Mouse (Mus musculus) retina, embryonic 14.5 days (tissue): ENCODE measurements around the gene Rtcb.

Source experiments
- DNase-seq: peaks from one replicate; pipeline ENCODE4 v3.0.0-alpha.2; 2015; ENCODE audit warnings: low spot score

The Rtcb gene

DNA sequence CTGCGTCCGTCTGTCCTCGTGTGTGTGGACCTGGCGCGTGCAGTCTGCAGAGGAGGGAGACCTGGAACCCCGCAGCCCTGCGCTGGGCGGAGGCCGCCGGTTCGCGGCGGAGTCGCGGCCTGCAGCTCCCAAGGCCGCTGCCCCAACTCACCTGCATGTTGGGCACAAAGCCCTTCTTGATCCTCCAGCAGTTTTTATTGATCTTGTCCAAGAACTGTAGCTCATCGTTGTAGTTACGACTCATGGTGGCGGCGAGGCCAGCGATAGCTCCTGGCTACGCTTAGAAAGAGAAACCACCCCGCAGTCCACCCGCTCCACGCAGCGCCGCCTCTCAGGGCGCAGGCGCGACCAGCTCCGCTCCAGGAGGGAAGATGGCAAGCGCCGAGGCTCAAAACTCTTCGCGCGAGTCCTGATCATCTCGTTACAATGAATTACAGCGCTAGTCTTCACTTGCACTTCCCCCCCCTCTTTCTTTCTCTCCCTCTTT is at the start of gene Rtcb:
Gene Rtcb, minus strand, starts transcription at position 360 of the 487 bp plus-strand sequence.
- DNase-seq = peak; percentile 97

DNA sequence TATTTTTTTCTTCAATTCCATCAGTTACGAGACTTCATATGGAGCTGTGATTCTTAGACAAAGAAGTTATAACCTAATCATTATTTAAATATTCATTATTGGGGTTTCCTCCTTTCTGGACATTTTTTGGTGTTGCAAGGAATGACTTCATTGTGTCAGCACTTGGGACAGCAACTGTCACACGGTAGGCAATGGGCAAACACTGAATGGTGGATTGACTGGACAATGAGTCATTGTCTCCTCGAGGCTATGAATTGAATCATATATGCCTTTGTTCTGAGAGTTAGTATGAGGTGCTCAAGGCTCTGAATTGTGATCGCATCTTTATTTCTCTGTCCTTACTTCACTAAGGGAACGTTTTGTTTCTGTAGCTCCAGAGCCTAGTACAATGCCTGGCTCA is 48.8 kb upstream of the Rtcb start:
- DNase-seq = no peak

DNA sequence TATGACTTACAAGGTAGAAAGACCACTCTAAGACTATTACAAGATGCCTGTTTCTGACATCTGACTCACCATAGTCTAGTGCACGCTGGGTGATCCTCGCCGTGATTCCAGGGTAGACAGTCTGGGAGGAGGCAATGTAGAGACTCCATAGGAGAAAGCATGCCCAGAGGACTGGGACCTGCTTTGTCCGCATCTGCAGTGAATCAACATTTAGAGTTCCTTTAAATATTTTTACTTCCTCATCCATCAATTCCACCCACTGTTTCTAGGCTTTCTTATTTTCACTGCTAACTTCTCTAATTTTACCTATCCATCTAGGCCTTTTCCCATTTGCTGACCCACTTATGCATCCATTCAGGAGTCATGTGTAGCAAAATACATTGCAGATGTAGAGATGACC is 42.8 kb upstream of the Rtcb start:
- DNase-seq = no peak

DNA sequence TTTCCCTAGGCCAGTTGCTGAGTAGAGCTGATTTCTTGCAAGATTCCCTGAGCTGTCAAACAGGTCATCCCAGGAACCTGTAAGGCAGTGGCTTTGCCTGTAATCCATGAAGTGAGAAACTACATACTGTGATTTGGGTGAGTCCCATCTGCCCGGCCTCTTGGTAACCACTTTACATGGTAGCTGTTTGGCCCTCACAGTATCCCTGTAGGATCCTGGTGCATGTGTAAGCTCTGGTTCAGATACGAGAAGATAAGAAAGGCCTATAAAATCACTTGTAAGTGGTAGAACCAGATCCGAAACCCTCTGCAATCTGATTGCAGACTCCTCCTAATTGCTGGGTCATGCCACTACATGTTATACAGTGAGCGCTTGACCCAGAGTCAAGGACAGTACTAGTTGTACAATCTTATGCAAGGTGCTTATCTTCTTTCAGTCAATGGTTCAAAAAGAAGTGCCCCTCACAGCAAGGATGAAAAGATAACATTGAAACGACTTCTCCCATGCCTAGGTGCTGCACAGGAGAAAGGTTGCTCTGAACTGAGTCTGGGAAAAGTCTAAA is 37.0 kb upstream of the Rtcb start:
- DNase-seq = no peak

DNA sequence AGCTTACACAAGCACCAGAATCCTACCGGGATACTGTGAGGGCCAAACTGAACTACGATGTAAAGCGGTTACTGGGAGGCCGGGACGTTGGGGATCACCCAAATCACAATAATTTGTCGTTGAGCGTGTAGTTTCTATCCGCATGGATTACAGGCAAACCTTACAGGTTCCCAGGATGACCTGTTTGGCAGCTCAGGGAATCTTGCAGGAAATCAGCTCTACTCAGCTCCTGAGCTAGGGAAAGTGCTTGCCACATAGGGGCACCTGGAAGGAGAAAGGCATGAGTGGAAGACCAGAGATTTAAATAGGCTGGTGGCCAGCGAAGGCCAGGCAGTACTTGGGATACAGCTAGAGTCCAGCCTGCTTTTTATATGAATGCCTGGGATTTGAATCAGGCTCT is 36.2 kb upstream of the Rtcb start:
- DNase-seq = no peak

DNA sequence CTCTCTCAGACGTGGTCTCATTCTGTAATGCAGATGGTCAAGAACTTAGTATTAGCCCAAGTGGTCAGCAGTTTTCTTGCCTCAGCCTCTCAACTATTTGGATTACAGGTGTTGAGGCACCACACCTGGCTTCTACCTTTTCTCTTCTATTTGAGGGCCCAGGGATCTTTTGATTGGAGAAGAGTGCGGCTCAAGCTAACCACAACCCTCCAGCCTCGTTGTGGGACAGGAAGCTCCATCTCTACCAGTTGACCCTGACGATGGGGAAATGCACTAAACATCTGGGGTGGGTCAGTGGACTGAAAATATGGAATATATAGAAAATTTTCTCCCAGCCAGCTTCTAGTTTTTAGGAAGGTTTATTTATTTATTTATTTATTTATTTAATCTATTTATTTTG is 34.8 kb upstream of the Rtcb start:
- DNase-seq = no peak

DNA sequence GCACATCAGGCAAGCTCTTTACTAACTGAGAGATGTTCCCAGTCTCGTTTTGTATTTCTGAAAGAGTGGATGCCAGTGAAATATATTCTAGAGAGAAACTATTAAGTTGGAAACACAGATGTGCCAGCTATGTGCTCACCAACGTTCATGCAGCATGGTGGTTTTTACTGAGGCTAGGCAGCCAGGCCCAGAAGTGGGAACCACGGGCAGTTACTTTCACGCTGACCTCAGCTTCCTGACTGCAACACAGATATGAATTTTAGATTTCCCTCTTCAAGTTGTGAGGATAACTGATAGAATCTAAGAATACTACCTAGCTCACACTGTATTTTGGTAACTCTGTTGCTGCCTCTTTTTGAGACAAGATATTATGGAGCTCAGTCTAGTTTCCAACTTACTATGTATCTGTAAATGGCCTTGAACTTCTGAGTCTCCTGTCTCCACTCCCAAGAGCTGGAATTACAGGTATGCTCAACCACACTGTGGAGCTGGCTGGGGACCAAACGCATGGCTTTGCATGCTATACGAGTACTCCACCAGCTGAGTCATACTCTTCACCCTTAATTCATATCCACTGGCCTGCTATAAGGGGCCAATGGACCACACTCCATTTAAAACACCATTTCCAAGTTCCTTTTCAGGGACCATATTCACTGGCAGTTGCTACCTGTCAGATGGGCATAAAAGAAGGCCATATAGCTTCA is 31.9 kb upstream of the Rtcb start:
- DNase-seq = no peak

DNA sequence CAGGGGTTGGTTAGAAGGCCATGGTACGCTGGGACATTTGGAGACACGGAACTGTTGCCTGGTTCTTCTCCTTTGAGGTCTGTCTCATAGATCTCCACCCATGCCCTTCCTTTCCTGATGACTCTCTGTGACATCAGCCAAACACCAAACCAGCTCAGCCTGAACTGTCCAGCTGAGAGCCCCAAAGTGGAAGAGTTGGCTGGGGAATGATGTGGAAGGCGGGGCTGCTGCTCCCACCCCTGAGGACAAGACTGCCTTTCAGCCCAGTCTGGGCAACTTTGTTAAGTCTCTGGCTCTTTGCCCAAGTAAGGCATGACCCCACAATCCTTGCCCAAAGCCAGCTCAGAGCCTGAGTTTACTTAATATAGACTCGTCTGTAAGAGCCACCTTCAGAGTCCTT is 15.3 kb upstream of the Rtcb start:
- no peak for DNase-seq

DNA sequence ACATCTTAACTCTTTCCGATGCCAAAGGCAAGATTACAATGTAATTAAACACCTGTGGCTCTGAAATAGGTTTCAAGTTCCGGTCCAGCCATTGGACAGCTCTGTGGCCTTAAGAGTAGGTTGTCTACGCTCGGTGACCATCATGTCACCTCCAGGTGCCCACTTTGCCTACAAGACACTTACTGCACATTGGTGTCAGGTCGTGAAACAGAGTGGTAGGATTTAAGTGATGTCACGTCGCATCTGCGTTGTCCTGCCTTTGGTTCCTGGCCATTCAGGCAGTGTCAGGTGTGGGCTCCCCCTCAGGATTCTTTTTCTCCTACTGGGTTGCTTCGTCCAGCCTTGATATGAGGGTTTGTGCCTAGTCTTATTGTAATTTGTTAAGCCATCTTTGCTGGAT is 14.2 kb upstream of the Rtcb start:
- no peak for DNase-seq

DNA sequence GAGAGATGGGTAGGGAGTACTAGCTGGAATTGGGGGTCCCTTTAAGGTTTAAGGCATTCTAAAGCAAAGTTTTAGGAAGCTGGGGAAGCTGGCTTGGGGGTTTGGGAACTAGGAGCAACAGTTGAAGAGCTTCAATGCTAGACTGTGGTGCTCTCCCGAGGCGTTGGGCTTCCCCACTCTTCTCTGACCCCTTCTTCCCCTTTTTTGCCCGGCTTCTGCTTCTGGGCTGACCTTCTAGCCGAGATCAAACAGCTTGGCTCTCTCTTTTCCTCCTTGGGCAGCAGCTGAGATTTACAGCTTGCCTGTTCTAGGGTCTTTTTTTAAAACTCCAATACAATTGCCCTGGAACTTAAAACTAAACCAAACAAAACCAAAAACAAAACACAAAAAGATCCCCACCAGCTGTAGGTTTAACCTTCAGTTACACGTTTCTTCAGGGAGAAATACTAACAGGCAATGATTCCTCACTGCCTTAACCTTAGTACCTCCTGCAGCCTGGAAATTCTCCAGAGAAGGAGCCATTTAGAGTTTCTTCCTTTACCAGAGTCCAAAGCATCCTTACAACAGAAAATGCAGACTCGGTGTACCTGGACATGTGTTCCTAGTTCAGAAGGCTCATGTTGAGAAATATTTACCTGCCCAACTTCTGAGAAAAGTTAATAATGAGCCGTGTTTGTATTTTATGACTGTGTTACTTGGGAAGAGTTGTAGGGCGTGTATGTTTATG is 12.4 kb upstream of the Rtcb start:
- no peak for DNase-seq

DNA sequence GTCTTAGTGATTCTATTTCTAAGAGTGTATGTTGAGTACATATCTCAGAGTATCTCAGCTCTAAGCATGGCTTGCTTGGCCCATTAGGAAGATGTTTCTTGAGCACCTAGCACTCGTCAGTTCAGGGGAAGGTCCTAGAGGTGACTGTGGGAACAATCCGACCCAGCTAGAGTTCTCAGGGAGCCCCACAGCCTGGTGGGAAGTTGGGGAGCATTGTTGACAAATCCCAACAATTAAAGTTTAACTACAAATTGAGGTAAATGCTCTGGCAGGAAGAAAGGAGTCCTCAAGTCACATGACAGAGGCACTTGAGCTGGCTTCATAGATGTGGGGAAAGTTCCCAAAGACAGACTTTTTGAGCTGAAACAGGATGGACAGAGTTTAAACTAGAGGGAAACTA is 11.1 kb upstream of the Rtcb start:
- no peak for DNase-seq

DNA sequence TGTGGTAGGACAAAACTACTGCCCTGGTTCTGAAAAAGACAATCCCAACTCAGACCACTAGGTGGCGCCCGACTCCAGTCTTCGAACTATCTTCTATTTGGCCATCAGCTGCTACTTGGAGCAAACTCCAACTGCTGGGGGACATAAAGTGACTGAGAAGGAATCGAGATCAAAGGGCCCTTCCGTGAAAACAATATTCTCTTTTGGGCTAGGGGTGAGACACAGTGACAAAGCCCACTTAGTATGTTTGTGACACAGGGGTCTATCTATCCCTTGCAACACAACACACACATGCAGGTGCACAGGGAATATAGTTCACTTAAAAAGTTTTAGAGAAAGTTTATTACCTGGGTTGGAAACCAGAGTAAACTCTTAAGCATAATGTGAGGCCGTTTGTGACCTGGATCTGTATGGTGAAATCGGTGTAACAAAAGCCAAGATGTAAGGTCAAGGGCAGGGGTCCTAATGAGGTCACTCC is 10.6 kb upstream of the Rtcb start:
- peak; percentile 87 for DNase-seq

DNA sequence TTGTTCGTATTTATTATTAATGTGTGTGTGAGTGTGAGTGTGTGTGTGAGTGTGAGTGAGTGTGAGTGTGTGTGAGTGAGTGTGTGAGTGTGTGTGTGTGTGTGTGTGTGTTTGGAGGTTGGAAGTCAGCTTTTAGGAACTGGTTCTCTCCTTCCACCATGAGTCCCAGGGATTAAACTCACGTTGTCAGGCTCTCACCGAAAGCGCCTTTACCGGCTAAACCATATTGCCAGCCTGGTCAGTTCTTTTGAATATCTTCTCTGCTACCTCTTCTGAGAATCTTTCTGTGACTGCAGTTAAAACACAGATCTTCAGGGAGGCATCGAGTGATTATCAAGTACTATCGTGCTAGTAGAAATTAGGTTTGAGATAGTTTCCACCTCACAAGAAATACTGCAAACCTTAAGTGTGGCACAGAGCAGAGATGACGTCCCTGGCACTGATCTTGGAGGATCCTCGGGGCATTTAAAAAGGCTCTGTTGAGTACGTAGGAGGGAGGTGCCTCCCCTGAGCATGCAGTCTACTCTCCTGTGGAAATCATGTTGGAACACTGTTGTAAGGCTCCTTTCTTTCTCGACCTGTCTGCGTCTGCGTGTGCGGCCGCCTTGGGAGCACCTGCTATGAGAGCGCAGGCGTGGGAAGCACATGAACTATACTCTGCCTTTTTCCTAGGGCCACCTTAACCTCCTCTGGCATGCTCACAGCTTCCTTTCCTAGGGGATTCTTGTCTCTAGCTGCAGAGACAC is 10.0 kb upstream of the Rtcb start:
- no peak for DNase-seq

DNA sequence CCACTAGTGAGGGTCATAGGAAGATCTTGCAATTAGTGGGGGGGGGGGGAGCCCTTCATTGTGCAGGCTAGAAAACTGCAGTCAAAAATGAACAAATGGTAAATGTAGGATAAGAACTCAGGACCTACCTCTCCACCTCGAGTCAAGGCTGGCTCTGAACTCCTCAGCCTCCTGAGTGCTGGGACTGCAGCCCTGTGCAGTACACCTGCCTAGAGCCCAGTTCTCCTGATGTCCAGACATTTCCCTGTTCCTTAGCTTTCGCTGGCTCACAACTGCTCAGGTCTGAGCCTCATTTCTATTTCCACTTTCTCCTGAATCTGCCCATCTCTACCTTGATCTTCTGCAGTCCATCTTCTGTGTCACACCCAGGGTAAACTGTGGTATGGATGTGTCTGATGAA is 8.9 kb upstream of the Rtcb start:
- no peak for DNase-seq

DNA sequence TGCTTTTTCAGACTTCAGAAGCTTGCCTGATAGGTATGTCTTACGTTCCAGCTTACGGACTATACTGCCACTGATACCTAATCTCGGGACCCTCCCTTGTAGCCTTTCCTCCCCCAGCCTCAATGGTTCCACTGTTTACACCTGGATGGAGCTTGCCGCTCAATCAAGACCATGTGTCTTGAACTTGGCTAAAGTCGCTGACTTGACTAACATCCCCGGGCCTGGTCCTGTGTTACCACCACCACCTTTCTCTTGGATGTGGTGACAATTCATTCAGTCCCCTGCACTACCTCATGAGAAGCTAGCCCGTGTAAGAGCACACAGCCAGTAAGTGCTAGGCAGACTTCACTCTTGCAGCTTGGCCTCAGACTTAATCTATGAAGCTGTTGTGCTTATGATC is 6.7 kb upstream of the Rtcb start:
- no peak for DNase-seq

DNA sequence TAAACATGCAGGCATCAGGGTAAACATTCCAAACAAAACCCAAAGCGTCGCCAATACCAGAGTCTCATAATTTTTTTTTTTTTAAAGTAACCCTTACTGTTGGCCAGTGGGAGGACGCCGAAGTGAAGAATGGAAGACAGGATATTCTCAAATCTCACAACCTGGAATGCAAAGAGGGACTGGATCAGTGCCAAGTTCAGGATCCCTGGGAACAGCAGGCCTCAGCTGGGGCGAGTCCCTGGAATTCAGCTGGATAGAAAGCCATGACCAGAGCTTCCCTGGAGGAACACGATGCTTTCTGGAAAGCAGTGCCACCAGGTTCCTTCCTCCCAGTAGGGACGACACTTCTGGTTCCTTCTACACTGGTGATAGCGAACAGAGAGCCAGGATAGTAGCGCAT is 5.3 kb upstream of the Rtcb start:
- DNase-seq = no peak

DNA sequence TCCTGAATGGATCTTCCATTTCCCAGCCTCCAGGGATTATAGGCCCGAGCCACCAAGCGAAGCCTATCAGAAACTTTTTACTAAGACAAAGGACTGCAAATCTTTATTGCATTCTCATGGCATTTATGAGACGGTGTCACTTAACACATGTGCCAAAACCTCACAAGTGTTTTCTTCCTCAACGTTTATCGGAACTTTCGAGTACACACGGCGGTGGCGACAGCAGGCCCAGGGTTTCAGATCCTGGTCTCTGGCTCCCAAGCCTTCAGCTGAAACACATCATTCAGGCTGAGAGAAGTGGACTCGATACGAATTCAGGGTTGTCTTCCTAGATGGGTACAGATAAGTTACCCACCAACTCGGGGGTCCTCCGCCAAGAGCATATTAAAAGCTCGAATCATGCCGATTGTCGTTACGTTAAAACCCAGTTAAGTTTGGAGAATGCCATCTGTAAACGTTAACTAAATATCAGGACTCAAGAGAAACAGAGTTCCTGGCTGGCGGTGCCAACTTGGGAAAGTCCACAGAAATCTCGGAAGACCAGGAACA is 678 bp downstream of the Rtcb start:
- DNase-seq = peak; percentile 3

DNA sequence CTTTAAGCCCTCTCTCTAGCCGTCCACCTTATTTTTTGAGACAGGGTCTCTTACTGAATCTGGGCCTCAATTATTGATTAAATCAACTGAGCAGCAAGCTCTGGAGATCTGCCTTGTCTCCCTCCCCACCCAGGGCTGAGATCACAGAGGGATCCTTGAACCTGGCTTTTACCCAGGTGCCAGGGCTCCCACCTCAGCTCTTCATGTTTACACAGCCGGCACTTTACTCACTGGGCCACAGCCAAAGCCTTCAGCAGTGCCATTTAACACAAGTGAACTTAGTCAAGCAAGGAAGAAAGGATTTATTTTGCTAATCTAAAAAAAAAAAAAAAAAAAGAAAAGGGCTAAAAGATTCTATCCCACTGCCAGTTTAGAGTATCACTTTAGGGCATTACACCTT is 3.2 kb downstream of the Rtcb start:
- no peak for DNase-seq

DNA sequence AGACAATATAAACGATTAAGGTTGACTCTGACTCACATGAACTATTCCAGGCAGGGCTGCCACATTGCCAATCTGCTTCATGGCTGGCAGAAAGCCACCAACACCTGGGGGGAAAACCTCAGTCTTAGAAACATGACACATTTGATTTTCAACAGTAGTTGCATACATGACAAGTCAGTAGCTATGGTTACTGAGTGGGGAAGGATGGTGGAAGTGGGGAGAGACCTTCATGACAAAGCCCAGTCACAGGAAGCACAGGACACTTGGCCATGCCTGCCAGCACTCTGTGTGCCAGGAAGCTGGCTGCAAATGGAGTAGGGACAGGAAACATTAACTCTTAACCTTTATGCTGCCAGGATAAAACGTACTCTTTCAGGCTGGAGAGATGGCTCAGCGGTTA is 4.2 kb downstream of the Rtcb start:
- DNase-seq = no peak

DNA sequence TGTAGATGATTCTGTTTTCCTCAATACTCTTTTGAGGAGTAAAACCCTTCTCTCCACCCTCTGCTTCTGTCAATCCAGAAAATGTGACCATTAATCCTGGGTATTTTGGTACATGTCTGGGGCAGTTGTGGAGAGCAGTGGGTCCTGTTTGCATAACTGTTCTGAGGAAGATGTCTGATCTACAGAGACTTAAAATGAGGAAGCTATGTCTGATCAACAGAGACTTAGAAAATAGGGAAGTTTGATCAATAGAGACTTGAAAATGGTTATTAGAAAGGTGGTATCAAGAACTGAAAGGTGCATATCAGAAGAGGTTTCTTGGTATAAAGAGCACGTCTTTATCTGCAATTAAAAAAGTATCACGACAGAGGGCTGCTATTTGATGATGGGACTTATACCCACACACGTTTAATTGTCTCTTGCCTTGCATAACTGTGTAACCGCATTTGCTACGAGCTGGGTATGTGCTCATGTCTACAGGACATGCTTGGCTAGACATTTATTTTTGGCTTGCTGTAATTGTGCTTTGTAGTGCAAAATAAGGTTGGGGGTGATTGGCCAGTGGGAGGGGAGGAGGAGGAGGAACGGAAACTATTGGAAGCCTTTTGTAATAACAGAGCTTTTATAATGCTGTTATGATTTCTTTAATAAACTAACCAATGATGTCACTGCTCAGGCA is 5.7 kb downstream of the Rtcb start:
- DNase-seq = no peak

DNA sequence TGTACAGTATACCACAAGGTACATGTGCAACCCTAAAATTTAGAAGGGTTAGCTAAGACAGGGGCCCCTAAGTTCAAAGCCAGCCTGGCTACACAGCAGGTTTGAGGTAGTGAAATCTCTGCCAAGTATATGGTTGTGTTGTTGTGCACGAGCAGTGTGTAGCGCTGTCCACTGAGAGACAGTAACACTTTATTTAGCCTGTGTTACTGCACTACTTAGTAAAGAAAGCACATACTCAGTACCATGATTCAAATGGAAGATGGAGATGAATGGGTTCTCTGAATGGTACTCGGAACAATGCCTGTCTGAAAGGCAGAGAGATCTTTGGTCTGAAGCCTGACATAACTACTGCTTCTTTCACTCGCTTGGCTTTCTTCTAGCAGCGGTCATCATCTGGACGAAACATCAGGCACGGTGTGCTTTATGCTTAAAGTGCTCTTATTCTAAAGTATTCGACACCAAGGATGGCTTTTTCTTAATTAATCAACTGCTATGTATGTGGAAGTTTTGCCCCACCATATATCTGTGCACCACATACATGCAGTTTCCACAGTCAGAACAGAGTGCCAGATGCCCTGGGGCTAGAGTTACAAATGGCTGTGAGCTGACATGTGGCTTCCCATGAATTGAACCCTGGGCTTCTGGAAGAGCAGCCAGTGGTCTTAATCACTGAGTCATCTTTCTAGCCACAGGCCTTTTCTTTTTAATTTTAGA is 9.0 kb downstream of the Rtcb start:
- DNase-seq = no peak
